Mouse (Mus musculus): Measurements from ENCODE around the gene Txnrd1. TPM values are rescaled to one million over a fixed set of nuclear protein-coding genes. Genes with fewer than 3 reads are reported as not detected.

The Txnrd1 gene
- total RNA-seq, 2 experiments from 2014 or later = 49.3 to 63.5 TPM

DNA sequence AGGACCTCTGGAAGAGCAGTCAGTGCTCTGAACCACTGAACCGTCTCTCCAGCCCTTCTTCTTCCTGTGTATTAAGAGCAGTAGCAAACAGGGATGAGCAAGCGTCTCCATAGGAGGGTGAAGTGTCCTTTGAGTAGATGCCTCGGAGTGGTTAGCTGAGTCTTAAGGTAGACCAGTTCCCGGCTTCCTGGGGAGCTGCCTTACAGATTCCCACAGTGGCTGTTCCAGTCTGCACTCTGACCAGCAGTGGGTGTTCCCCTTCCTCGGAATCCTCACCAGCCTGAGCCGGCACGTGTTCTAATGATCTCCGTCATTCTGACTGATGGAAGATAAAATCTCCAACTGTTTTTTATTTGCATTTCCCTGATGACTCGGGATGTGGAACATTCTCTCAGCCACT, 17.3 kb upstream of the Txnrd1 start:
- DNase-seq = no peak
- intact Hi-C loops (cut with DNase I) = loop anchor here (10.0 kb wide), 1 partner anchor 378 kb away; no protein-coding TSS in a partner anchor

DNA sequence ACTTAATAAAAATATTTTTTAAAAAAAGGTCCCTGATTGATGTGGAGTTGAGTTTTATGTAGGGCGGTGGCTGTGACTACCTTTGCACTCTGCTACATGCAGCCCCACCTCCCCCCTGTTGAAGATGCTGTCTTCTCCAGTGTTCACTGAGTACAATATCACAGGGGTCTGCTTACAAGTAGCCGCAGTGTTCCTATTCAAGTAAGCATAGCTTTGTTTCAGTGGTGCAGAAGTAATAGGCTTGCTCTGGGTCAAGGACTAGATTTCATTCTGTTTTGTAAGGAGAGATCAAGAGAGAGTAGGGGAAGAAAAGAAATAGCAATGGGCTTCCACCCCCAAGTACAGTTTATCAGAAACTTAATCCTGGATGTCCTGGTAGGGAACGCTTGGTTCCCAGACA, 16.2 kb upstream of the Txnrd1 start:
- no peak for DNase-seq
- intact Hi-C loops (cut with DNase I) = loop anchor here (10.0 kb wide), 1 partner anchor 377 kb away; no protein-coding TSS in a partner anchor

DNA sequence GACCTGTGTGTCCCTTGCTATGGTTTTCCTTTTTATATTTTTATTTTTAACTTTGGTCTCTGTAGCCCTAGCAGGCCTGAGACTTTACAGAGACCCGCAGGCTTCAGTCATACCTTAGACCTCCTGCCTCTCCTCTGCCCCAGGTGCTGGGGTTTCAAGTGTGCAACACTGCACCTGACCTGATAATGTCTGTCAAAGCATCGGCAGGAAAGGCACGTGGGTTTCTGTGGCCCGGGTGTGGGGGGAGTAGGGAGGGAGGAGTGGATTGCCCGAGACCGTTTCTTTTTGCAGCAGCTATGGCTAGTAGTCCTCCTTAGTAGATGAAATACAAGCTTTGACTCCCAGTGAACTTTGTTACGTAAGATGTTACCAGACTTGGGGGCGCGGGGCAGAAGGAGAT, 15.8 kb upstream of the Txnrd1 start:
- no peak for DNase-seq
- intact Hi-C loops (cut with DNase I) = loop anchor here (10.0 kb wide), 1 partner anchor 377 kb away; no protein-coding TSS in a partner anchor

DNA sequence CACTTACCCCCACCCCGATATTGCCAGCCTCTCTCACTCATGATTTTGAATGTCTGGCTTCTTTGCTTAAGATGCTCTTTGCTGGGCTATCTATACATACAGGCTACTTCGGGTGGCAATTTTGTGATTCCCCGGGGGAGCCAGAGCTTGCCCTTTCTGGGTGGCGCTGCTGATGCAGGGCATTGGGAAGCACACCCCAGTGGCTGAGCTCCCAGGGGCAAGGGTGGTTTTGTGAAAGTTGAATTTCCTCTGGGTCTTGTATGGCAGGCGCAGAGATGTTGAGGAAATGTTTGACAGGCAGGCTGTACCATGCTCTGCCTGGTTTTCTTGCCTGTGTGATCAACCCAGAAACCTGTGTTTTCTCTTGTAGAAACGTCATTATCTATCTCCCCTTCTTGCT, 15.1 kb upstream of the Txnrd1 start:
- no peak for DNase-seq
- intact Hi-C loops (cut with DNase I) = loop anchor here (10.0 kb wide), 1 partner anchor 376 kb away; no protein-coding TSS in a partner anchor

DNA sequence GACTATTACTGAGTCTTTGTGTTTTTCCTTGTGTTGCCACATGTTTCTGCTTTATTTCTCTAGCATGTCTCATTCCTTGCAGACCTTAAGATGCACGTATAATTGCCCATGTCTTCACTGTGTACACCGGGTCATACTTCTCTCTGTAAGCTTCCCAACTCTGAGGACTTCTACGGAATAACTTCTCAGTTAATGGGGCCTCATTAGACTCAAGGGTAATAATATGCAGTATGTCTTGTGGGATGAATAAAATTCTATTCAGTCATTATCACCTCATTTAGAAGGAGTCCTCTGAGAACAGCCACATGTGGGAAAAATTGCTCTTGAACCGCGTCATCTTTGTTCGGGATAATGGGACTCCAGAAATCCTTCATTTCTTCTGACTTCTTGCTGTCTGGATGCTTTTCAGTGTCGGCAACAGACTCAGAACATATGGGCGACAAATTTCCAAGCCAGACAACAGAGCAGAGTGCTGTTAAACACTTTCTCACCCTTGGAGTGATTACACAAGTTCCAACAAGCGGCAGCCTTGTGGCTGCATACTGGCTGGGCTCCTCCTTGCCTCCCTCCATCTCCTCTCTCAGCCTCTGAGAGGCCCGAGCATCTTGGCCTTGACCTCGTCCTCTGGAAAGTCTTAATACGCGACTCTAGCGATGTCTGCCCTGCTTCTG, 10.5 kb upstream of the Txnrd1 start:
- no peak for DNase-seq
- intact Hi-C loops (cut with DNase I) = no loop called here

DNA sequence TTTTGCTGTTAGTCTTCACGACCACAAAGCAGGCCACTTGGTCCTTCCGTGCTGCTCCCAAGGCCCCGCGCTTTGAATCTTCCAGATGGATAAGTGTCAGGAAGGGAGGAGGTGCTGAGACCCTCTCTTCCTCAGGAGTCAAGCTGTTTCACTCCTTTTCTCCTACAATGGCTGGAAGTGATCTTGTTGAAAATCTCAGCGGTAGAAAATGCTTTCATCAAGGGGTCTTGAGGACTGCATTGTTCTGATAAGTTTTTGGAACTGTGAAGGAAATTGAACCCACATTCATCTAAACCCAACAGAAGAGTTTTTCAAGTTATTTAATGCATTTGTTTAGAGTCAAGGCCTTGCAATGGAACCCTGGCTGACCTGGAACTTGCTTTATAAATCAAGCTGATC, 10.0 kb upstream of the Txnrd1 start:
- DNase-seq = no peak
- intact Hi-C loops (cut with DNase I) = no loop called here

DNA sequence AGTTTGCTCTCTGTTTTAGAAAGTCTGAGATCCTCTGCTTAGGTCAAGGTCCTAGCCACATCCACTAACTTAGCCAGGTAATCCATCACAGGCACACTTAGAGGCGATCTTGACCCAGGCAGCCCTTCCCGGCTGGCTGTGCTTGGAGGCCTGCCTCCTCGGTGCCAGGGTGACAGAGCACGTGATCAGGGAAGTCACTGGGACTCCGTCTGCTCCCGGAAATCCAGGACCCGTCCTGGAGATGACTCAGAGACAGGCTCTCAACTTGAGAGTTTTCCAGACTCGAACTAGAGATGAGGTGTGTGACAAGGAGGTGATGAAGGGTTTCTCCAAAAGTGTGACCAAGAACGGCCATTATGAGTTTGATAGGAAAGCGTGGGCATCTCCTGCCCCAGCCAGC, 9.2 kb upstream of the Txnrd1 start:
- no peak for DNase-seq
- intact Hi-C loops (cut with DNase I) = no loop called here

DNA sequence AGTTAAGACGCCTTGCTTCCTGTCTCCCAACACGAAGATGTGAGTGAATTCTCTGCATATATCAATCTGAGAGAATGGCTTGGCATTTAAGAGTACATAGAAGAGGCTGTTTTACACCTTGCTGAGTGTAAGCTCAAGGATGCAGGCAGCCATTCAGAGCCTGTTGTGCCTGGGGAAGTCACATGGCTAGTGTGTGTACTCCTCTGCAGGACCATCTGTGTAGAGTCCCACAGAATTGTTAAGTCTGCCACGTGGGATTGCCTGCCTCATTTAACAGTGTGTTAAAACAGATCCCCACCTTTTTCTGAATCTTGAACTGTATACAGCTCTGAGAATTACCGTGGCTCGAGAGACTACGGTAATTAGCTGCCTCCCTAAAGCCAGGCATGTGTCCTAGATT, 7.2 kb upstream of the Txnrd1 start:
- intact Hi-C loops (cut with DNase I) = no loop called here

DNA sequence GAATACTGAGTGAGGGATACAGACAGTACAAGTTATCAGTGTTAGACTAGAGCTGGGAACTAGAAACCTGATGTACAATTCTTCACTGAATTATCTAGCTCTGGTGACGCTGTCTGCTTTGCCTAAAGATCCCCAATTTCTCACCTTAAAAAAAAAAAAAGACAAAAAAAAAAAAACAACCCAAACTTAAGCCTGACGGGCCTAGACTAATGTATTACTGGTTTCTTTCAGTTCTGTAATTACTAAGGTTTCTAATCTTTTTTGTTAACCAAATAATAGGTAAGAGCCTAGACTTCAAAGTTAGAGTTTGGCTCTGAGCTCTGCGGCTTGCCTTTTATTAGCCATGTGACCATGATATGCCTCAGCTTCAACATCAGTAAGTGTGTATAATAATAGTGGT, 2.1 kb downstream of the Txnrd1 start:
- no peak for DNase-seq
- intact Hi-C loops (cut with DNase I) = no loop called here

More for the DNA sequence above, 7.2 kb upstream of the Txnrd1 start:
- no peak for DNase-seq

DNA sequence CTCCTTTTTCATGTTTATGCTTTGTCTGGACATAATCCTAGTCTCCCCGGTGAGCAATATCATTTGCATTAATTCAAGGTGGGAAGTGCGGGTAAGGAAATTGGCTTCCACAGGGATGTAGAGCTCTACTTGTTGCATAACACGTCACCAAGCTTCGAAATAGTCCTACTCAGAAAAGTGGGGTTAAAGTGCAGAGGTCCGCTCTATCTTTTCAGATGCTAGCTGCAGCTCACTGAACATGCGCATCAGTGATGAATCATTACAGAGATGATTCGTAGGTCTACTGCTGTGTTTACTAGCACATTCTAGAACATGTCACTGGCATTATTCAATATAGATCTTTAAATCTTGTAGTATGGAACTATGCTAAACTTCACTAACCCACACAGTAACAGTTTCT, 4.6 kb downstream of the Txnrd1 start:
- DNase-seq = no peak
- intact Hi-C loops (cut with DNase I) = no loop called here

DNA sequence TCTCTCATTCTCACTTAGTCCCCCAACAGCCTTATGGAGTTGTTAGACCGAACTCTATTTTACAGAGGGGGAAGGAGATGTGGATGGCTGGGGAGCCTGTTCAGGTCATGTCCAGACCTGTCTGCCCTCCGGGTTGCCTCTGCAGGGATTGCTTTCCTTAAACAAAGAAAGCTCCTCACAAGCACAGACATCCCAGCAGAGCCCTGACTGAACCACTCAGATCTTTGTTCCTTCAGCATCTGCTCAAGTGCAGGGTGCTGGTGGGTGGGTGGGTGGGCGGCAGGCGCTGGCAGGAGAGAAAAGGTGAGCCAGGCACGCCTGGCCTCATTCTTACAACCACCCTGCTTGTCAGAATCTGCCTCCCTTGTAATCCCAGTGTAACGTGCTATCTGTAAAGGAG, 10.3 kb downstream of the Txnrd1 start:
- intact Hi-C loops (cut with DNase I) = no loop called here
- no peak for DNase-seq

DNA sequence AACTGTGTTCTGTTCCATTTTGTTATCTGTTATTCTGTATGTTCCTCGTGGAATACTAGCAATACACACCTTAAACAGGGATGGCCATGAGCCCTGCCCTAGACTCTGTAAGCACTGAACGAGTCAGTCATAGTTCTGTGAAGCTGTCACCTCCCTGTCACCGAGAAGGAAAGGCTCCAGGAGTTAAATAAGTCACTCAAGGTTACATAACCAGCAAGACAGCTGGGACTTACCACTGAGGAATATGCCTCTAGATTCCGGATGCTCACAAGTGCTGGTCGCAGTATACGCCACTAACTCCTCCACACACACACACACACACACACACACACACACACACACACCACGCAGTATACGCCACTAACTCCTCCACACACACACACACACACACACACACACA, 11.0 kb downstream of the Txnrd1 start:
- intact Hi-C loops (cut with DNase I) = no loop called here
- no peak for DNase-seq

DNA sequence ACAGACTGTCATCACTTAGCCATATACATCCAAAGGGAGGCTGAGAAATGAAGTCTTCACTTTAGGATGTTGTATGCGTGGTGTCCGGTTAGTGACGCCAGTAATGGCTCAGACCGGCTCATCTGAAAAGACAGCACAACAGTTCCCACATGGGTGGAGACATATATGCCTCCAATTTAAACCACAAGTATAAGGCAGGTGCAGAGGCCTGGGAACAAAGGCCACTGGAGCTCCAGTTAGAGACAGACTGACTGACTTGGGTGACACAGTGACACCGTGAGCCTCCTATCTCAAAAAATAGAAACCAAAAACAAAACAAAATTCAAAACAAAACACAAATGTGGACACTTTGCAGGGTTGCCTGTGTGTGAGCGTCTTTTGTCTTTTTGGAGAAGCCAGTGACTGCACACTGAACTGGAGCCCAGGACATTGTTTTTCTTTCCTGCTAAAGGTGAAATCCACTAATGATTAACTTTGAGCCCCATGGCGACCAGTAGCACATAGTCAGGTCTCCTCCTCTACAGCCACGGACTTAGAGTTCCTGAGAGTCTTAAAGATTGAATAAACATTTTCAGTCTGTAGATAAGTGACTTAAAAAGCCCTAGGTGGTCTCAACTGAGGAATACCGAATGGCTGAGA, 14.2 kb downstream of the Txnrd1 start:
- DNase-seq = no peak
- intact Hi-C loops (cut with DNase I) = no loop called here

DNA sequence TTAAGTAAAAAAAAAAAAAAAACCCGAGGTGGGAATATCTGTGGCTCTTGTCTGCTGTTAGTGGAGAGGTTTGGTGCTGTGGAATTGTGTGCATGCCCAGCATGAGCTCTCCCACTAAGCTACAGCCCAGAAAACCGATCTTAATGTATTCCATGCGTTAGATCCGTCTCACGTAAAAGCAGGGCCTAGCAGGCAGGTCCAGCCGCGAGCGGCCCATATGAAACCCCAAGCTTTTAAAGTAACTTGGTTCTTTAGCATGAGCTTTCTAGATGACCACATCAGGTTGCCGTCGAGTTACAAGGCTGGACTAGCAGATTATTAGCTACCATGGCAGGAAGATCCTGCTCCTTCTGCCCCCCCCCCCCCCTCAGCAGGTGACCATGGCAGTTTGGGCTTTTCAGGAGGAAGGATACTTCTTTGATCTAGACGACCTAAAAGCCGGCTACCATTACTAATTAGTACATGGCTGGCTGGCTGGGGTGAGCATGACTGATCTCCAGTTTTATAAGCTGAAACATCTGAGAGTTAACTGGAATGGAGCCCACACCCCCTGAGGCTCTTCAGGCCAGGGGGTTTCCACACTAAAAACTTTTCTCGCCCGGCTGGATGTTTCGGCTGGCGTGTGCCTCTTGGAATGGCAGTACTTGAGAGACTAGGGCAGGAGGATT, 16.1 kb downstream of the Txnrd1 start:
- intact Hi-C loops (cut with DNase I) = no loop called here
- DNase-seq = no peak

DNA sequence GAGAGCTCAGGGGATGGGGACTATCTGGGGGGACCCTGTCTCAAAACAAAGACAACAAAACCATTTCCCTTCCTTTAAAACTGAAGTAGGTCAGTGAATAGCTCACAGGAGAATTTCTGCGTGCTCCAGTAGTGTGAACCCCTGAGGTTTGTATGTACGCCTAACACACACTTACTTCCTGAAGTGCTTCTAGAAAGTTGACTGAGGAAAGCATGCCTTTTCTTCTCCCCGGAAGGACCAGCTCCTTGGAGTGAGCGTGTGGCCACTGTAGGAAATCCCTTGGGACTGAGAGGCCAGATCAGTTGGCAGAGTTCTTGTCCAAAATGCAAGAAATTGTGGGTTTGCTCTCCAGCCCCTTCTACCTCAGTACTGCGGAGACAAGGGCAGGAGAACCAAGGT, 16.6 kb downstream of the Txnrd1 start:
- DNase-seq = no peak
- intact Hi-C loops (cut with DNase I) = no loop called here

DNA sequence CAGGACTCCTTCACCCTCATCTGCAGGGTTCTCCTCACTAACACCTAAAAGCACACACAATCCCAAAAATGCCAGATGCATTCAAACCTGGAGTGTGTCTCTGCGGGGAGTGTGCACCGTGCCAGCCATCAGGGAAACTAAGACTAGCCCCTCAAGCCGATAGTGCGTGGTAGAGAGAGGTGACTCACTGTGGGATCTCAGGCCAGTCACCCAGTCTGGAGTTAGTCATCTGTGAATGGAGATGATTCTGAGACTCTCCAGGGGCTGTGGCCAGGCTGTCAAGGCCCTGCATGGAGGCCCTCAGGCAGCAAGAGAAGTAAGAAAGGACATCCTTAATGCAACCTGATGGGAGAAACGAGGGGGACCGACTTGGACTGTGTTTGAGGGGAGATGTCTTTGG, 18.0 kb downstream of the Txnrd1 start:
- no peak for DNase-seq
- intact Hi-C loops (cut with DNase I) = no loop called here

DNA sequence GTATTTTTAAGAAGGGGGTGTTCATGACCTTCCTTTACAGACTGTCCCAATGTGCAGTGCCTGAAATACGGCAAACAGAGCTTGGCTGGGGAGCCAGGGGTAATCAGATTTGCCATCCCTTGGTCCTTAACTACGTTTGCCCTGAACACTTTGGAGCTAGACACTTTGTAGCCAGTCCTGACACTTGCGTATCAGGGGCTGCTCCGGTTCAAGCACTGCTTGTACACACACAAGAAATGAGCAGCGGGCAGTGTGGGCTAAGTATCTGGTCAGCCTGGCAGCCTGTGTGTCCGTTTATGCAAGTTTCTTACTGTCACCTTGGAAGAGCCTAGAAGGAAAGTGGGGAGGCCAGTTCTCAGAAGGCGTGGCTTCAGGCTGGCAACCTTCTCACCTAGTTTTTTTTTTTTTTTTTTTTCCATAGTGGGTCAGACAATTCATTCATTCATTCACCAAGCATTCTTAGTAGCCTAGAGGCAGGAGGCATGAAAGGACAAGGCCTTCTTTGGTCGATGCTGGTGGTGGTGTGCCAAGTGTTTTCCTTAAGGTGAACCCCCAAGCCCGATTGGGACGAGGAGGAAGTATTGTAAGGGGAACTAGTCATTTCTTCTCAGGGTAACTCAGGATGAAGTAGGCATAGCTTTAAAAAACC, 24.4 kb downstream of the Txnrd1 start:
- DNase-seq = no peak
- intact Hi-C loops (cut with DNase I) = loop anchor here (2.0 to 5.0 kb wide), 4 partner anchors 43 to 684 kb away; partner anchors contain the start of genes Nfyb and Washc4

DNA sequence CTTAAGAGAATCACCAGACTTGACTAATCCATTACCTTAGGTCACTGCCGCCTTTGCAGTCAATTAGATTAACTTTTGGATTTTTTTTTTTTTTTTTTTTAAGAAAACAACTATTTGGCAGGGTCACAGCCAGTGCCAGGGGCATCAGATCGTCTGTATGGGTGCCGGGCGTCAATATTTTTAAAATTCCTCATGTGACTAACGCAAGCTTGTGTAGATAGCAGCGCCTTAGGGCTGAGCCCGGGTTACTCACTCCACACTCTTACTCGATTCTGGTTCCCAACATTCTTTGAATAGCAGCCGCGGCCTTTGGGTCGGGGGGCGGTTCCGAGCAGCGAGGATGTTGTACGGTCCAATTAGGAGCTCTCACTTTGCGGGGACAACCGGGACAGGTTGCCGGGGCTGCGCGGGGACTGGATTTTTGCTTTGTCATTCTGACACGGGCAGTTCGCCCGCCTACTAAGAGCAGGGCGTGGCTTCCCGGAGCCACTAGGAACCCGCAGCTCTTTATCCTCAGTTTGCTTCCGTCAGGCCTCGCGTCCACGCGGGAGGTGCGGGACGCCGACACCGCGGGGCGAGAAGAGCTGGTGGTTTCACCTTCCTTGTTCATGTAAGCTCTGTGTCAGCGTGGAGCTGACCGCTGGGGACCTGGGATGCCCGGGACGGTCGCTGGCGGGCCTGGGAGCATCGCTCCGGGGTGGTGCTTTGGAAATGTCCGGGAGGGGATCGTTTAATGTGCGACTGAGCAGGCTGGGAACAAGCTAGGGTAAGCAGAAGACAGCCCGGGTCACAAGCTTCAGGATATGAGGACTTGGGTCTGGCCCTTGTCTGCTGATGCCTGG, 25.2 kb downstream of the Txnrd1 start:
- intact Hi-C loops (cut with DNase I) = loop anchor here (2.0 to 5.0 kb wide), 4 partner anchors 42 to 683 kb away; partner anchors contain the start of genes Nfyb and Washc4
- peak; percentile 89 to 92 for DNase-seq

DNA sequence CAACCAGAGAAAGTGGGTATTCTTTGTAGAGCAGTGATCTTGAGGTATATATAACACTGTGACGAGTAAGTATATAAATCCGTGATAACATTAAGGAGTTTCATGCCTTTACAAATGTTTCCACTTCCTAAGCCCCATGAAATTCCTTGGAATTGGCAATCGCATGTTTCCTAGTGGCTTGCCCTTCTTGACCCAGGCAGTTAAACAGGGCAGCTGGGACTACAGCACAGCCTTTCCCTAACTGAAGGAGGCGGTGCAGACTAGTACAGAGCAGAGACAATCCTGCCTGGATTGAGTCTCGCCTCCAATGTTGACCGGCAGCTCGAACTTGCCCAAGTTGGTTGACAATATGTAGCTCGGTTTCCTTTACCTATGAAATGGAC, 25.8 kb downstream of the Txnrd1 start:
- peak; percentile 26 to 41 for DNase-seq

More for the DNA sequence above, 25.8 kb downstream of the Txnrd1 start:
- intact Hi-C loops (cut with DNase I) = loop anchor here (2.0 to 5.0 kb wide), 4 partner anchors 41 to 683 kb away; partner anchors contain the start of genes Nfyb and Washc4

All from heart, postnatal 36 days (tissue).